Mouse (Mus musculus) ovary, adult 10 weeks (tissue): ENCODE results near the gene Pih1h3b. TPM values are rescaled to one million over a fixed set of nuclear protein-coding genes. Genes with fewer than 3 reads are reported as not detected.

Source experiments
- polyA plus RNA-seq: library from polyadenylated mRNA; stranded (reverse); fragments of 350-450 nt; fragmentation: Illumina TruSeq; extraction: RNeasy Lipid Tissue Mini Kit (QIAGEN cat#74804); gene quantifications from one replicate; pipeline ENCODE4 v1.2.3, GENCODE M21; 2014

Gene Pih1h3b
- 1.9 TPM for polyA plus RNA-seq

GRCm38 (mm10) chrX:140062135-140062975, at the start of gene Pih1h3b, which contains the start of gene Nup62cl:
Pih1h3b (plus strand) TSS chrX:140062879.
Nup62cl (minus strand) TSS chrX:140062712.

Other genes with a start within 250 kb of the Pih1h3b start
- 22.7 TPM for gene Morc4, start 191.2 kb upstream of the Pih1h3b start, polyA plus RNA-seq
- gene Rbm41, start 64.3 kb upstream of the Pih1h3b start, polyA plus RNA-seq = 20.9 TPM
- 25.4 TPM for gene Nup62cl, start 167 bp upstream of the Pih1h3b start, polyA plus RNA-seq